In the genomic region with DNA sequence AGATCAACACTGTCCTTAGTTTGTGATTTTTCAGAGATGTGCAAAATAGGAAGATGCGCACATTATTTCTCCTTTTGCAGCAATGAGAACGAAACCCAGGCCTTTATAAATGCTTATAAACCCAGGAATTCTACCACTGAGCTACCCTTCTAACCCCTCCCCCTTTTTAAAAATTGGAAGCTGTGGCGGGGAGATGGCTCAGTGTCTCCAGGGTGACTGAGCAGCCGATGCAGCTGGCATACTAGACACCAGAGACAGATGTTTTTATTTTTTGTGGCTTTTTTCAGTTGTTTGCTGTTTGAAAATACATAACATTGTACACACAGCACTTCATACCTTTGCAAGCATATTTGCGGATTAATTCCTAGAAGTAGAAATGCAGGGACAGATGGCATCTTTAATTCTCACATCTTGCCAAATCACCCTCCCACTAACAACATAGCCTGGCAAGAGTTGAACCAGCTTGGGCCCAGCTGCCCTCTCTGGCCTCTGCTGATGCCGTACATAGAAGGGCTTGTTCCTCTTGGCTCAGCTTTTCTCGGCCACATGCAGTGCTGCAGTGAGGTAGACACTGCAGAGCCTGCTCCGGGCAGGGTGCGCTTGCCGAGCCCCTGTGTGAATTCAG, we compare ENCODE assay signal across 15 mouse cellular contexts. TPM values are rescaled to one million over a fixed set of nuclear protein-coding genes. Genes with fewer than 3 reads are reported as not detected.
DNase-seq lines count a peak whose midpoint lies in the region; ATAC-seq and TF ChIP-seq lines count a peak whose summit lies in the region.
"Had no signal": no experiment of that assay in that cellular context is flagged by ENCODE, and none has a peak within 500 bp of the region (broad histone marks: within the 10 kb centered on the region; RNA-seq: fewer than 3 reads in every experiment).

No protein-coding gene starts in this region.

- H3K27me3 ChIP-seq in E14TG2a.4 (ENCODE audit: insufficient read depth, low read length), result no peaks in the 10 kb centered on the region
- H3K27me3 ChIP-seq in liver, embryonic 15.5 days, result no peaks in the 10 kb centered on the region
- H3K27me3 ChIP-seq: embryonic facial prominence, embryonic 13.5 days; hindbrain, embryonic 13.5 days had no signal

- no peak overlapping the region for H3K9ac ChIP-seq in liver, embryonic 15.5 days
- H3K9ac ChIP-seq: embryonic facial prominence, embryonic 13.5 days; hindbrain, embryonic 13.5 days had no signal

- peaks cover 33% of the 10 kb centered on the region for H3K4me1 ChIP-seq in E14TG2a.4 (replicated peaks; ENCODE audit: low read depth, low read length)
- peaks cover 32% of the 10 kb centered on the region for H3K4me1 ChIP-seq in liver, embryonic 15.5 days (replicated peaks)
- H3K4me1 ChIP-seq: embryonic facial prominence, embryonic 13.5 days had no signal

- DNase-seq in layer of hippocampus, adult 2 months (ENCODE audit: low spot score in 2 of 2), result no peak
- DNase-seq in layer of hippocampus, postnatal 36 days, result no peak
- DNase-seq in adrenal gland, adult (ENCODE audit: inconsistent age in 2 of 2, low spot score in 1 of 2), result no peak

- H3K9me3 ChIP-seq in E14TG2a.4 (ENCODE audit: low read length), result peaks cover 13% of the 10 kb centered on the region
- no peaks in the 10 kb centered on the region for H3K9me3 ChIP-seq in liver, embryonic 15.5 days (replicated peaks)
- H3K9me3 ChIP-seq: embryonic facial prominence, embryonic 13.5 days; G1E; hindbrain, embryonic 13.5 days had no signal

- peak; percentile 66; the same call in 1 of the 2 replicates for ATAC-seq in cerebellum, adult (ENCODE audit: insufficient number of reproducible peaks, low FRiP score, low TSS enrichment)
- no peak for ATAC-seq in liver, embryonic 15.5 days (ENCODE audit: insufficient read depth)
- no peak for ATAC-seq in CD4-positive, CD25-positive, alpha-beta regulatory T cell, adult 4 months
- ATAC-seq in erythroblast, adult 5-6 weeks (replicated peaks; ENCODE audit: low FRiP score, poor library complexity, severe bottlenecking), result no peak

- peak overlapping the region; percentile 58 for H3K27ac ChIP-seq in layer of hippocampus, adult 2 months
- peak overlapping the region; percentile 77 for H3K27ac ChIP-seq in liver, embryonic 15.5 days (replicated peaks)
- H3K27ac ChIP-seq: embryonic facial prominence, embryonic 13.5 days; hindbrain, embryonic 13.5 days had no signal

- WGBS in liver, embryonic 15.5 days (ENCODE audit: insufficient replicate concordance), result 87% methylated on average over 10 of the region's 10 CpGs

- H3K4me2 ChIP-seq in liver, embryonic 15.5 days, result no peak overlapping the region
- H3K4me2 ChIP-seq: embryonic facial prominence, embryonic 13.5 days; hindbrain, embryonic 13.5 days had no signal

- H3K36me3 ChIP-seq in E14TG2a.4 (ENCODE audit: insufficient read depth, low read length), result peaks cover 72% of the 10 kb centered on the region
- H3K36me3 ChIP-seq in liver, embryonic 15.5 days (replicated peaks), result peaks cover 43% of the 10 kb centered on the region

- H3K4me3 ChIP-seq in layer of hippocampus, adult 2 months, result no peak overlapping the region
- peak overlapping the region; percentile 17; the same call in 1 of the 2 replicates for H3K4me3 ChIP-seq in E14TG2a.4 (replicated peaks; ENCODE audit: low read length)
- H3K4me3 ChIP-seq in liver, embryonic 15.5 days (replicated peaks), result no peak overlapping the region
- H3K4me3 ChIP-seq: embryonic facial prominence, embryonic 13.5 days; hindbrain, embryonic 13.5 days had no signal

- no peak for TF ChIP-seq CTCF in layer of hippocampus, adult 2 months (conservative IDR thresholded peaks at IDR 0.05)
- no peak for TF ChIP-seq CTCF in E14TG2a.4 (conservative IDR thresholded peaks at IDR 0.05; ENCODE audit: low read length)

RNA-seq across cellular contexts. Expression of a gene that starts 24.4 kb away (rescaled TPM):
- 10 to 100 TPM; 23.7 to 25.0 TPM for total RNA-seq in layer of hippocampus, adult 2 months (2021)
- 10 to 100 TPM; 22.2 to 25.8 TPM for total RNA-seq in layer of hippocampus, postnatal 36 days (2021)
- polyA plus RNA-seq in liver, embryonic 15.5 days (2015; fragmentation: Nextera tagmentation; extraction: Ambion mirVana), result 17.9 and 18.4 TPM in 2 replicates
- 10 to 100 TPM; 30.6 to 51.0 TPM for polyA plus RNA-seq in CD4-positive, CD25-positive, alpha-beta regulatory T cell, adult 4 months (2017; shearing (Covaris generic))
- total RNA-seq in erythroblast, adult 5-6 weeks (2015; ENCODE audit: low replicate concordance), result 5.6 and 13.4 TPM in 2 replicates
- total RNA-seq in erythroblast, adult 5-6 weeks (2017; ENCODE audit: low replicate concordance), result 14.4 and 17.8 TPM in 2 replicates

RNA-seq across cellular contexts. Expression of a gene that starts 42.1 kb away (rescaled TPM):
- total RNA-seq in layer of hippocampus, adult 2 months (2021), result not detected
- total RNA-seq in layer of hippocampus, postnatal 36 days (2021), result not detected
- polyA plus RNA-seq in liver, embryonic 15.5 days (2015; fragmentation: Nextera tagmentation; extraction: Ambion mirVana), result not detected in 2 replicates
- polyA plus RNA-seq in CD4-positive, CD25-positive, alpha-beta regulatory T cell, adult 4 months (2017; shearing (Covaris generic)), result not detected
- not detected in 2 replicates for total RNA-seq in erythroblast, adult 5-6 weeks (2015; ENCODE audit: low replicate concordance)
- total RNA-seq in erythroblast, adult 5-6 weeks (2017; ENCODE audit: low replicate concordance), result not detected in 2 replicates
- total RNA-seq: G1E; megakaryocyte progenitor cell, adult 5-6 weeks; neutrophil, adult 5-6 weeks had no signal
- polyA plus RNA-seq: embryonic facial prominence, embryonic 13.5 days; G1E; gonadal fat pad, adult 2 months; hindbrain, embryonic 13.5 days; large intestine, adult 2 months had no signal

RNA-seq across cellular contexts. Expression of a gene that starts 42.2 kb away (rescaled TPM):
- total RNA-seq in layer of hippocampus, adult 2 months (2021), result 100 to 1,000 TPM; 367 to 391 TPM
- total RNA-seq in layer of hippocampus, postnatal 36 days (2021), result 100 to 1,000 TPM; 370 to 401 TPM
- polyA plus RNA-seq in liver, embryonic 15.5 days (2015; fragmentation: Nextera tagmentation; extraction: Ambion mirVana), result 535 and 580 TPM in 2 replicates
- 100 to 1,000 TPM; 400 to 440 TPM for polyA plus RNA-seq in CD4-positive, CD25-positive, alpha-beta regulatory T cell, adult 4 months (2017; shearing (Covaris generic))
- total RNA-seq in erythroblast, adult 5-6 weeks (2015; ENCODE audit: low replicate concordance), result 44.0 and 50.6 TPM in 2 replicates
- 12.3 and 48.8 TPM in 2 replicates for total RNA-seq in erythroblast, adult 5-6 weeks (2017; ENCODE audit: low replicate concordance)

RNA-seq across cellular contexts. Expression of a gene that starts 42.5 kb away (rescaled TPM):
- total RNA-seq in layer of hippocampus, adult 2 months (2021), result 10 to 100 TPM; 33.1 to 34.0 TPM
- total RNA-seq in layer of hippocampus, postnatal 36 days (2021), result 10 to 100 TPM; 33.0 to 38.2 TPM
- polyA plus RNA-seq in liver, embryonic 15.5 days (2015; fragmentation: Nextera tagmentation; extraction: Ambion mirVana), result 22.4 and 22.5 TPM in 2 replicates
- polyA plus RNA-seq in CD4-positive, CD25-positive, alpha-beta regulatory T cell, adult 4 months (2017; shearing (Covaris generic)), result 100 to 1,000 TPM; 133 to 152 TPM
- 10.7 and 15.0 TPM in 2 replicates for total RNA-seq in erythroblast, adult 5-6 weeks (2015; ENCODE audit: low replicate concordance)
- 2.1 and 2.7 TPM in 2 replicates for total RNA-seq in erythroblast, adult 5-6 weeks (2017; ENCODE audit: low replicate concordance)

Comparison
In these comparisons a context has a peak if more than half of its experiments do, and no peak if none do; other contexts are left out.
1. RNA of a gene that starts 42.2 kb away (total RNA-seq): 370 to 401 TPM in layer of hippocampus, postnatal 36 days and 367 to 391 TPM in layer of hippocampus, adult 2 months; 12.3 to 50.6 TPM in erythroblast, adult 5-6 weeks; every median in the first group is over 4 times any median in the second.